Mouse (Mus musculus) embryonic facial prominence, embryonic 11.5 days (tissue): ENCODE results near the gene Nlrc4. TPM values are rescaled to one million over a fixed set of nuclear protein-coding genes. Genes with fewer than 3 reads are reported as not detected.

Source experiments
- ATAC-seq: fragments of 200-750 bp; cut with Nextera tagmentation; replicated peaks from 2 replicates; pipeline ENCODE4 v1.8.0; 2017; ENCODE audit warnings: low read depth; ENCODE audit not compliant: insufficient number of reproducible peaks, low FRiP score, low TSS enrichment
- DNase-seq: peaks from one replicate; pipeline ENCODE4 v3.0.0-alpha.2; 2015; ENCODE audit warnings: low spot score
- H3K27ac ChIP-seq: fragments of 300-500 bp; sonication (generic); replicated peaks from 2 replicates; pipeline ENCODE4 v1.5.1; 2014; ENCODE audit warnings: mild to moderate bottlenecking, low read depth, low read length, control low read depth
- H3K27me3 ChIP-seq: fragments of 300-500 bp; sonication (generic); 2 replicates; pipeline ENCODE4 v1.6.1; 2014; ENCODE audit warnings: mild to moderate bottlenecking, low read length, moderate library complexity, mixed read lengths; ENCODE audit not compliant: control insufficient read depth, insufficient read depth
- H3K36me3 ChIP-seq: fragments of 300-500 bp; sonication (generic); replicated peaks from 2 replicates; pipeline ENCODE4 v1.6.1; 2014; ENCODE audit warnings: low read depth, mild to moderate bottlenecking, low read length, moderate library complexity, mixed read lengths; ENCODE audit not compliant: control insufficient read depth, insufficient read depth
- H3K4me1 ChIP-seq: fragments of 300-500 bp; sonication (generic); 2 replicates; pipeline ENCODE4 v1.6.1; 2014; ENCODE audit warnings: low read length, mixed read lengths; ENCODE audit not compliant: control insufficient read depth, insufficient read depth
- H3K4me2 ChIP-seq: fragments of 300-500 bp; sonication (generic); 2 replicates; pipeline ENCODE4 v1.6.1; 2014; ENCODE audit warnings: low read depth, mild to moderate bottlenecking, control low read depth, low read length, moderate library complexity
- H3K4me3 ChIP-seq: fragments of 300-500 bp; sonication (generic); 2 replicates; pipeline ENCODE4 v1.5.1; 2014; ENCODE audit warnings: low read depth, low read length, control low read depth
- H3K9ac ChIP-seq: fragments of 300-500 bp; sonication (generic); replicated peaks from 2 replicates; pipeline ENCODE4 v1.6.1; 2014; ENCODE audit warnings: mild to moderate bottlenecking, control low read depth, low read length
- H3K9me3 ChIP-seq: fragments of 300-500 bp; sonication (generic); replicated peaks from 2 replicates; pipeline ENCODE4 v1.6.1; 2016; ENCODE audit warnings: mild to moderate bottlenecking, low read length, inconsistent platforms, mixed read lengths; ENCODE audit not compliant: control insufficient read depth
- WGBS: fragments of 180-500 bp; shearing (Covaris S2); extraction: QIAGEN DNeasy Blood & Tissue Kit; methylation state at CpG from one replicate; pipeline ENCODE4 v1.1.7; 2014; 5-methylcytosine and 5-hydroxymethylcytosine counted together
- polyA plus RNA-seq: library from polyadenylated mRNA; unstranded; fragments of >200 nt; fragmentation: Nextera tagmentation; extraction: Ambion mirVana; gene quantifications from 2 replicates; pipeline ENCODE4 v1.2.1, GENCODE M21; 2014

Nlrc4 gene
- 0.18 and 0.24 TPM in 2 replicates for polyA plus RNA-seq

- no peak within 1 kb of the TSS for H3K4me3 ChIP-seq
- H3K27me3 ChIP-seq: no peaks in the 10 kb centered on the region
- no peak within 1 kb of the TSS for H3K4me2 ChIP-seq
- H3K9me3 ChIP-seq: no peaks in the 10 kb centered on the region
- DNase-seq (no peak), ATAC-seq (no peak)
- no peaks in the 10 kb centered on the region for H3K36me3 ChIP-seq
- H3K27ac ChIP-seq: no peak within 1 kb of the TSS
- WGBS: 60% methylated on average over 8 of the region's 8 CpGs
- no peaks in the 10 kb centered on the region for H3K4me1 ChIP-seq
- H3K9ac ChIP-seq: no peak within 1 kb of the TSS
Measured at GRCm38 (mm10) chr17:74458711-74459408, at the start of gene Nlrc4. Gene Nlrc4, minus strand, starts transcription at chr17:74459142.

GRCm38 (mm10) chr17:74508600-74508999, 49.7 kb upstream of the Nlrc4 start:
- H3K4me1 ChIP-seq: no peaks in the 10 kb centered on the region
- no peak overlapping the region for H3K9ac ChIP-seq
- no peak for ATAC-seq
- 89% methylated on average over 3 of the region's 3 CpGs for WGBS
- no peaks in the 10 kb centered on the region for H3K27me3 ChIP-seq
- no peaks in the 10 kb centered on the region for H3K36me3 ChIP-seq
- no peak overlapping the region for H3K4me2 ChIP-seq
- H3K27ac ChIP-seq: no peak overlapping the region
- no peak for DNase-seq
- no peak overlapping the region for H3K4me3 ChIP-seq
- no peaks in the 10 kb centered on the region for H3K9me3 ChIP-seq

GRCm38 (mm10) chr17:74507934-74508333, 49.0 kb upstream of the Nlrc4 start:
- DNase-seq: no peak
- no peak overlapping the region for H3K4me3 ChIP-seq
- no peaks in the 10 kb centered on the region for H3K27me3 ChIP-seq
- no peak overlapping the region for H3K4me2 ChIP-seq
- no peak overlapping the region for H3K27ac ChIP-seq
- no peak for ATAC-seq
- WGBS: 80% methylated on average over 2 of the region's 2 CpGs
- no peaks in the 10 kb centered on the region for H3K36me3 ChIP-seq
- H3K9ac ChIP-seq: no peak overlapping the region
- H3K4me1 ChIP-seq: no peaks in the 10 kb centered on the region
- no peaks in the 10 kb centered on the region for H3K9me3 ChIP-seq

- DNase-seq (no peak), ATAC-seq (no peak)
- Histone ChIP-seq H3K27me3 (no peaks in the 10 kb centered on the region), H3K4me2 (no peak overlapping the region), H3K4me1 (no peaks in the 10 kb centered on the region), H3K36me3 (no peaks in the 10 kb centered on the region), H3K9me3 (no peaks in the 10 kb centered on the region), H3K27ac (no peak overlapping the region), H3K4me3 (no peak overlapping the region), H3K9ac (no peak overlapping the region)
Measured at GRCm38 (mm10) chr17:74501085-74501484, 42.1 kb upstream of the Nlrc4 start.

- Histone ChIP-seq H3K27me3 (no peaks in the 10 kb centered on the region), H3K9me3 (no peaks in the 10 kb centered on the region), H3K4me2 (no peak overlapping the region), H3K4me1 (no peaks in the 10 kb centered on the region), H3K27ac (no peak overlapping the region), H3K36me3 (no peaks in the 10 kb centered on the region), H3K9ac (no peak overlapping the region), H3K4me3 (no peak overlapping the region)
- no peak for ATAC-seq
- no peak for DNase-seq
- WGBS: 93% methylated on average over 4 of the region's 4 CpGs
Measured at GRCm38 (mm10) chr17:74500204-74500603, 41.3 kb upstream of the Nlrc4 start.

- Histone ChIP-seq H3K36me3 (peaks cover 2% of the 10 kb centered on the region), H3K4me1 (no peaks in the 10 kb centered on the region), H3K27ac (no peak overlapping the region), H3K9me3 (no peaks in the 10 kb centered on the region), H3K27me3 (no peaks in the 10 kb centered on the region), H3K9ac (no peak overlapping the region), H3K4me3 (no peak overlapping the region), H3K4me2 (no peak overlapping the region)
- ATAC-seq: no peak
- DNase-seq: no peak
- 87% methylated on average over 3 of the region's 3 CpGs for WGBS
Measured at GRCm38 (mm10) chr17:74491565-74491964, 32.6 kb upstream of the Nlrc4 start.

GRCm38 (mm10) chr17:74489901-74490220, 30.9 kb upstream of the Nlrc4 start:
- H3K36me3 ChIP-seq: peaks cover 2% of the 10 kb centered on the region
- DNase-seq (no peak), ATAC-seq (no peak; the same call in 1 of the 2 replicates)
- H3K4me3 ChIP-seq: peak overlapping the region; percentile 96
- H3K4me1 ChIP-seq: no peaks in the 10 kb centered on the region
- H3K4me2 ChIP-seq: peak overlapping the region; percentile 67
- H3K9ac ChIP-seq: peak overlapping the region; percentile 84
- no peaks in the 10 kb centered on the region for H3K9me3 ChIP-seq
- WGBS: under 1% methylated on average over 12 of the region's 12 CpGs
- H3K27me3 ChIP-seq: no peaks in the 10 kb centered on the region
- H3K27ac ChIP-seq: no peak overlapping the region

GRCm38 (mm10) chr17:74489024-74489900, 30.3 kb upstream of the Nlrc4 start, which contains the start of gene Yipf4:
Gene Yipf4, plus strand, starts transcription at chr17:74489493.
- Histone ChIP-seq H3K9me3 (no peaks in the 10 kb centered on the region), H3K27ac (no peak within 1 kb of the TSS), H3K4me1 (no peaks in the 10 kb centered on the region), H3K4me2 (peak within 1 kb of the TSS; percentile 67), H3K9ac (peak within 1 kb of the TSS; percentile 84), H3K4me3 (peak within 1 kb of the TSS; percentile 96), H3K36me3 (peaks cover 2% of the 10 kb centered on the region), H3K27me3 (no peaks in the 10 kb centered on the region)
- peak; percentile 98 for DNase-seq
- peak; percentile 99 for ATAC-seq
- WGBS: 5% methylated on average over 57 of the region's 58 CpGs
